Comparison of ENCODE assay signal across 8 mouse cellular contexts in the genomic region with DNA sequence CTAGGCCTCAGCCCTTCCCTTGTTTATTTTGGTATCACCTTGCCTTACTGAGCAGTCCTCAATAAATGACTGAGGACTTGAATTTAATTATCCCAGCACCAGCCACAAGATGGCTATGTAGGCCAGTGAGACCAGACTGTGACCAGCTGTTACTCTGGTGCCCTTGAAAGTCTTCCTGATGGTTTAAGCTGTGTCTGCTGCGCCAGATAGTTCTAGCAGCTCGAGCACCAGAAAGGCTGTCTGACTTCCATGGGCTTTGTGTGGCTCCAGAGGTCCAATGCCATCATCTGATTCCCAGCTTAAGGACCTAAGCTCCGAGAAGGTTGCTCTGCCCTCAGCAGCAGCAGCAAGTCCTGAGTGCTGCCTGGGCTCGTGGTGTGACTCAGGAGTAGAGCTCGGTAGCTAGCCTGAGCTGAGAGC. TPM values are rescaled to one million over a fixed set of nuclear protein-coding genes. Genes with fewer than 3 reads are reported as not detected.
DNase-seq lines count a peak whose midpoint lies in the region; ATAC-seq and TF ChIP-seq lines count a peak whose summit lies in the region.

No protein-coding gene starts in this region.

- H3K27ac ChIP-seq in embryonic facial prominence, embryonic 14.5 days (replicated peaks; ENCODE audit: low read depth, low read length): no peak overlapping the region
- H3K27ac ChIP-seq in layer of hippocampus, adult 2 months: peak overlapping the region; percentile 76
- no peak overlapping the region for H3K27ac ChIP-seq in lung, postnatal 0 days (ENCODE audit: low read length)

- no peaks in the 10 kb centered on the region for H3K9me3 ChIP-seq in embryonic facial prominence, embryonic 14.5 days (ENCODE audit: control insufficient read depth, low read length)
- no peaks in the 10 kb centered on the region for H3K9me3 ChIP-seq in lung, postnatal 0 days (ENCODE audit: low read length)

- no peaks in the 10 kb centered on the region for H3K36me3 ChIP-seq in embryonic facial prominence, embryonic 14.5 days (ENCODE audit: control insufficient read depth, insufficient read depth, low read length)
- H3K36me3 ChIP-seq in lung, postnatal 0 days (ENCODE audit: insufficient read depth, low read length): no peaks in the 10 kb centered on the region

- intact Hi-C loops in heart, postnatal 10 days (cut with DNase I): loop anchor here (1.0 to 5.0 kb wide), 4 partner anchors 57 to 210 kb away; a partner anchor contains a TSS

- no peak overlapping the region for H3K4me3 ChIP-seq in embryonic facial prominence, embryonic 14.5 days (ENCODE audit: low read depth, low read length)
- H3K4me3 ChIP-seq in layer of hippocampus, adult 2 months: no peak overlapping the region
- no peak overlapping the region for H3K4me3 ChIP-seq in lung, postnatal 0 days (ENCODE audit: low read depth, low read length)

- peak; percentile 85 for TF ChIP-seq CTCF in layer of hippocampus, adult 2 months (conservative IDR thresholded peaks at IDR 0.05)
- peak; percentile 84 for TF ChIP-seq CTCF in lung, postnatal 0 days (IDR thresholded peaks at IDR 0.05)

- 57% methylated on average over 5 of the region's 5 CpGs for WGBS in embryonic facial prominence, embryonic 14.5 days
- WGBS in lung, postnatal 0 days: 48% methylated on average over 5 of the region's 5 CpGs

- no peak overlapping the region for H3K9ac ChIP-seq in embryonic facial prominence, embryonic 14.5 days (ENCODE audit: low read depth, low read length)
- H3K9ac ChIP-seq in lung, postnatal 0 days (replicated peaks; ENCODE audit: low read depth): no peak overlapping the region

- H3K4me2 ChIP-seq in embryonic facial prominence, embryonic 14.5 days (ENCODE audit: low read depth, low read length): no peak overlapping the region
- no peak overlapping the region for H3K4me2 ChIP-seq in lung, postnatal 0 days (replicated peaks; ENCODE audit: low read depth, low read length)

- DNase-seq in cerebellum, adult 11 months: no peak
- peak; percentile 59 for DNase-seq in R1 (ENCODE audit: low read depth, low spot score)
- peak; percentile 85 for DNase-seq in embryonic facial prominence, embryonic 14.5 days (ENCODE audit: low spot score)
- DNase-seq in heart, postnatal 10 days: peak; percentile 77 to 79
- DNase-seq in layer of hippocampus, adult 2 months (ENCODE audit: low spot score in 2 of 2): peak; percentile 62 to 63
- peak; percentile 87 for DNase-seq in lung, postnatal 0 days (ENCODE audit: low spot score)
- DNase-seq in right cerebral cortex, postnatal 10 days (ENCODE audit: low spot score in 2 of 2): peak; percentile 62 to 74

- H3K4me1 ChIP-seq in embryonic facial prominence, embryonic 14.5 days (ENCODE audit: control insufficient read depth, insufficient read depth, low read length): no peaks in the 10 kb centered on the region
- 0 out of 2 replicates have a peak, but pooled peaks cover 6% of the 10 kb centered on the region for H3K4me1 ChIP-seq in lung, postnatal 0 days (ENCODE audit: insufficient read depth, low read depth, low read length)

- no peaks in the 10 kb centered on the region for H3K27me3 ChIP-seq in embryonic facial prominence, embryonic 14.5 days (replicated peaks; ENCODE audit: control insufficient read depth, insufficient read depth, low read length)
- H3K27me3 ChIP-seq in lung, postnatal 0 days (replicated peaks; ENCODE audit: insufficient read depth, low read length): no peaks in the 10 kb centered on the region

- 0 out of 2 replicates have a peak, but pooled peaks have one; percentile 26 for ATAC-seq in cerebellum, adult (ENCODE audit: insufficient number of reproducible peaks, low FRiP score, low TSS enrichment)
- peak; percentile 67; the same call in 1 of the 2 replicates for ATAC-seq in embryonic facial prominence, embryonic 14.5 days (ENCODE audit: low read depth)
- ATAC-seq in lung, postnatal 0 days: peak; percentile 82

- TF ChIP-seq EP300 in lung, postnatal 0 days (IDR thresholded peaks at IDR 0.05): no peak

RNA-seq across cellular contexts. Expression of a gene that starts 20.2 kb away (rescaled TPM):
- 354 and 373 TPM in 2 replicates for polyA plus RNA-seq in embryonic facial prominence, embryonic 14.5 days (2014; fragmentation: Nextera tagmentation; extraction: Ambion mirVana)
- 10 to 100 TPM; 23.6 to 29.0 TPM for total RNA-seq in heart, postnatal 10 days (2021)
- 10 to 100 TPM; 14.0 to 15.6 TPM for total RNA-seq in layer of hippocampus, adult 2 months (2021)
- 58.0 and 64.2 TPM in 2 replicates for polyA plus RNA-seq in lung, postnatal 0 days (2015; fragmentation: Nextera tagmentation; extraction: Ambion mirVana)

RNA-seq across cellular contexts. Expression of a gene that starts 37.1 kb away (rescaled TPM):
- polyA plus RNA-seq in embryonic facial prominence, embryonic 14.5 days (2014; fragmentation: Nextera tagmentation; extraction: Ambion mirVana): not detected in 2 replicates
- not detected for total RNA-seq in heart, postnatal 10 days (2021)
- under 1 TPM; 0.38 to 0.52 TPM for total RNA-seq in layer of hippocampus, adult 2 months (2021)
- polyA plus RNA-seq in lung, postnatal 0 days (2015; fragmentation: Nextera tagmentation; extraction: Ambion mirVana): 0.14 and 0.19 TPM in 2 replicates

RNA-seq across cellular contexts. Expression of a gene that starts 52.2 kb away (rescaled TPM):
- polyA plus RNA-seq in embryonic facial prominence, embryonic 14.5 days (2014; fragmentation: Nextera tagmentation; extraction: Ambion mirVana): 5.7 and 7.0 TPM in 2 replicates
- total RNA-seq in heart, postnatal 10 days (2021): 1 to 10 TPM; 7.8 to 8.3 TPM
- 10 to 100 TPM; 23.4 to 23.7 TPM for total RNA-seq in layer of hippocampus, adult 2 months (2021)
- 5.9 and 7.2 TPM in 2 replicates for polyA plus RNA-seq in lung, postnatal 0 days (2015; fragmentation: Nextera tagmentation; extraction: Ambion mirVana)

RNA-seq across cellular contexts. Expression of a gene that starts 54.0 kb away (rescaled TPM):
- polyA plus RNA-seq in embryonic facial prominence, embryonic 14.5 days (2014; fragmentation: Nextera tagmentation; extraction: Ambion mirVana): 7.8 and 10.2 TPM in 2 replicates
- 1 to 10 TPM; 4.9 to 7.4 TPM for total RNA-seq in heart, postnatal 10 days (2021)
- total RNA-seq in layer of hippocampus, adult 2 months (2021): 10 to 100 TPM; 14.9 to 16.7 TPM
- polyA plus RNA-seq in lung, postnatal 0 days (2015; fragmentation: Nextera tagmentation; extraction: Ambion mirVana): 6.4 and 6.6 TPM in 2 replicates

RNA-seq across cellular contexts. Expression of a gene that starts 54.2 kb away (rescaled TPM):
- polyA plus RNA-seq in embryonic facial prominence, embryonic 14.5 days (2014; fragmentation: Nextera tagmentation; extraction: Ambion mirVana): 85.0 and 85.8 TPM in 2 replicates
- total RNA-seq in heart, postnatal 10 days (2021): 10 to 100 TPM; 82.4 to 90.0 TPM
- total RNA-seq in layer of hippocampus, adult 2 months (2021): 10 to 100 TPM; 64.1 to 67.0 TPM
- 44.7 and 52.3 TPM in 2 replicates for polyA plus RNA-seq in lung, postnatal 0 days (2015; fragmentation: Nextera tagmentation; extraction: Ambion mirVana)

Comparison
In these comparisons a context has a peak if more than half of its experiments do, and no peak if none do; other contexts are left out.
1. ATAC-seq: peak in every context shown above with its lines; median percentile 82 in lung, postnatal 0 days; 67 in embryonic facial prominence, embryonic 14.5 days; 26 in cerebellum, adult.